Mouse (Mus musculus): ENCODE data around the gene Eif3d.
"Not testable (repeated sequence)": the region's sequence is repeated elsewhere in the genome, so short reads cannot be mapped to it uniquely, and the experiment has no call there.

The Eif3d gene

GRCm38 (mm10) chr15:77970470-77971292, at the start of gene Eif3d:
TSS of gene Eif3d (minus strand) at chr15:77970813.
- peak; percentile 97 for DNase-seq (ENCODE audit: low read depth, low spot score)

GRCm38 (mm10) chr15:78014046-78014445, 43.4 kb upstream of the Eif3d start:
- no peak for DNase-seq (ENCODE audit: low read depth, low spot score)

- DNase-seq (ENCODE audit: low read depth, low spot score): not testable (repeated sequence)
Measured at GRCm38 (mm10) chr15:78008206-78008605, 37.6 kb upstream of the Eif3d start.

- DNase-seq (ENCODE audit: low read depth, low spot score): peak; percentile 6
Measured at GRCm38 (mm10) chr15:78003929-78004328, 33.3 kb upstream of the Eif3d start.

GRCm38 (mm10) chr15:78001400-78001799, 30.8 kb upstream of the Eif3d start:
- no peak for DNase-seq (ENCODE audit: low read depth, low spot score)

- peak; percentile 15 for DNase-seq (ENCODE audit: low read depth, low spot score)
Measured at GRCm38 (mm10) chr15:77988541-77988940, 17.9 kb upstream of the Eif3d start.

- DNase-seq (ENCODE audit: low read depth, low spot score): peak; percentile 47
Measured at GRCm38 (mm10) chr15:77983391-77983790, 12.8 kb upstream of the Eif3d start.

GRCm38 (mm10) chr15:77982195-77982939, 11.8 kb upstream of the Eif3d start:
- DNase-seq (ENCODE audit: low read depth, low spot score): peak; percentile 81

GRCm38 (mm10) chr15:77981181-77981680, 10.6 kb upstream of the Eif3d start:
- no peak for DNase-seq (ENCODE audit: low read depth, low spot score)

- DNase-seq (ENCODE audit: low read depth, low spot score): no peak
Measured at GRCm38 (mm10) chr15:77979427-77979865, 8.8 kb upstream of the Eif3d start.

GRCm38 (mm10) chr15:77977663-77978062, 7.0 kb upstream of the Eif3d start:
- DNase-seq (ENCODE audit: low read depth, low spot score): no peak

GRCm38 (mm10) chr15:77974165-77974841, 3.7 kb upstream of the Eif3d start:
- no peak for DNase-seq (ENCODE audit: low read depth, low spot score)

- peak; percentile 42 for DNase-seq (ENCODE audit: low read depth, low spot score)
Measured at GRCm38 (mm10) chr15:77969940-77970469, 608 bp downstream of the Eif3d start.

GRCm38 (mm10) chr15:77965117-77965528, 5.5 kb downstream of the Eif3d start:
- DNase-seq (ENCODE audit: low read depth, low spot score): peak; percentile 19

- DNase-seq (ENCODE audit: low read depth, low spot score): no peak
Measured at GRCm38 (mm10) chr15:77962447-77962846, 8.2 kb downstream of the Eif3d start.

GRCm38 (mm10) chr15:77960693-77961092, 9.9 kb downstream of the Eif3d start:
- no peak for DNase-seq (ENCODE audit: low read depth, low spot score)

GRCm38 (mm10) chr15:77958071-77958470, 12.5 kb downstream of the Eif3d start:
- no peak for DNase-seq (ENCODE audit: low read depth, low spot score)

- no peak for DNase-seq (ENCODE audit: low read depth, low spot score)
Measured at GRCm38 (mm10) chr15:77957625-77958024, 13.0 kb downstream of the Eif3d start.

- peak; percentile 34 for DNase-seq (ENCODE audit: low read depth, low spot score)
Measured at GRCm38 (mm10) chr15:77956404-77956901, 14.2 kb downstream of the Eif3d start, which contains the start of gene Foxred2. TSS of gene Foxred2 (minus strand) at chr15:77956722.

GRCm38 (mm10) chr15:77955440-77956403, 14.9 kb downstream of the Eif3d start:
- DNase-seq (ENCODE audit: low read depth, low spot score): no peak

Data from 3T3-L1 (cell line).